Mouse (Mus musculus) limb, embryonic 15.5 days (tissue): ENCODE measurements around the gene Fam133b. TPM values are rescaled to one million over a fixed set of nuclear protein-coding genes. Genes with fewer than 3 reads are reported as not detected.

Source experiments
- polyA plus RNA-seq: library from polyadenylated mRNA; unstranded; fragments of >200 nt; fragmentation: Nextera tagmentation; extraction: Ambion mirVana; gene quantifications from 2 replicates; pipeline ENCODE4 v1.2.1, GENCODE M21; 2015

The Fam133b gene
- polyA plus RNA-seq, 1 experiment from 2014 or later = 26.4 TPM

Other genes starting within 250 kb of the Fam133b start
- gene Cdk6, start 202.3 kb upstream of the Fam133b start, polyA plus RNA-seq = 24.7 and 28.4 TPM in 2 replicates
- 2.5 and 2.9 TPM in 2 replicates for gene 1700109H08Rik, start 27.7 kb downstream of the Fam133b start, polyA plus RNA-seq
- 15.0 and 15.2 TPM in 2 replicates for gene Pex1, start 52.2 kb downstream of the Fam133b start, polyA plus RNA-seq
- gene Rbm48, start 52.8 kb downstream of the Fam133b start, polyA plus RNA-seq = 13.6 and 15.4 TPM in 2 replicates
- not detected in 2 replicates for gene Tmbim7, start 107.3 kb downstream of the Fam133b start, polyA plus RNA-seq
- gene Gatad1, start 113.4 kb downstream of the Fam133b start, polyA plus RNA-seq = 42.6 and 49.3 TPM in 2 replicates